Mouse (Mus musculus): ENCODE data around the gene Zfhx3. TPM values are rescaled to one million over a fixed set of nuclear protein-coding genes. Genes with fewer than 3 reads are reported as not detected.

Gene Zfhx3
- polyA plus RNA-seq, 1 experiment from 2014 or later, result 44.7 TPM

- Histone ChIP-seq H3K9ac (ENCODE audit: low read depth, low read length) (no peak overlapping the region), H3K4me2 (ENCODE audit: low read length) (no peak overlapping the region), H3K27me3 (ENCODE audit: control insufficient read depth, insufficient read depth, low read depth, low read length) (no peaks in the 10 kb centered on the region), H3K36me3 (ENCODE audit: control insufficient read depth, insufficient read depth, low read length) (peaks cover 11% of the 10 kb centered on the region; the same call in 1 of the 2 replicates), H3K9me3 (replicated peaks; ENCODE audit: control insufficient read depth, low read length, poor library complexity, severe bottlenecking) (no peaks in the 10 kb centered on the region), H3K4me3 (ENCODE audit: low read depth, low read length) (no peak overlapping the region), H3K4me1 (ENCODE audit: control insufficient read depth, insufficient read depth, low read length) (peaks cover 6% of the 10 kb centered on the region), H3K27ac (ENCODE audit: low read length) (no peak overlapping the region)
- no peak for ATAC-seq
- 67% methylated on average over 6 of the region's 6 CpGs for WGBS
Measured at GRCm38 (mm10) chr8:108803017-108803416, 860.6 kb downstream of the Zfhx3 start.

DNA sequence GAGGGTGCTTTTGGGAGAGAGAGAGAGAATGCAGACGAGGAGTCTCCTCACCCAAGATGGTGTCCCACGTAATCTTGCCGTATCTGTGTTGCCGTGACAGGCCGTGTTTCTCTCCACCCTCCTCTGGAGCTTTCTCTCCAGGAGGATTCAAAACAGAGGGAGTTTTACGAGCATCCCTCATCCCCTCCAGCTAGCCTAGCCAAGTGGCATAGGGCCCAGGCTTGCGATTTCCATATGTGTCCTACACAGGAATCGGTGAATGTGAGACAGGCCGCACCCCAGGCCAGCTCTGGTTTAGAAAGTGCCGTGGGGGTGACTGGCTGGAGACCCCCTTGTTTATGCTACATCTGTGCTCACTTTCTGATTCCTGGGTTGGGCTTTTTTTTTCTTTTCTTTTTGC lies 869.2 kb downstream of the Zfhx3 start:
- no peak overlapping the region for H3K4me3 ChIP-seq (ENCODE audit: low read depth, low read length)
- no peak overlapping the region for H3K27ac ChIP-seq (ENCODE audit: low read length)
- no peak overlapping the region for H3K9ac ChIP-seq (ENCODE audit: low read depth, low read length)
- H3K4me1 ChIP-seq (ENCODE audit: control insufficient read depth, insufficient read depth, low read length), result peaks cover 12% of the 10 kb centered on the region
- H3K27me3 ChIP-seq (ENCODE audit: control insufficient read depth, insufficient read depth, low read depth, low read length), result no peaks in the 10 kb centered on the region
- ATAC-seq, result no peak
- no peak overlapping the region for H3K4me2 ChIP-seq (ENCODE audit: low read length)
- H3K9me3 ChIP-seq (replicated peaks; ENCODE audit: control insufficient read depth, low read length, poor library complexity, severe bottlenecking), result no peaks in the 10 kb centered on the region
- WGBS, result 76% methylated on average over 10 of the region's 10 CpGs
- H3K36me3 ChIP-seq (ENCODE audit: control insufficient read depth, insufficient read depth, low read length), result no peaks in the 10 kb centered on the region

DNA sequence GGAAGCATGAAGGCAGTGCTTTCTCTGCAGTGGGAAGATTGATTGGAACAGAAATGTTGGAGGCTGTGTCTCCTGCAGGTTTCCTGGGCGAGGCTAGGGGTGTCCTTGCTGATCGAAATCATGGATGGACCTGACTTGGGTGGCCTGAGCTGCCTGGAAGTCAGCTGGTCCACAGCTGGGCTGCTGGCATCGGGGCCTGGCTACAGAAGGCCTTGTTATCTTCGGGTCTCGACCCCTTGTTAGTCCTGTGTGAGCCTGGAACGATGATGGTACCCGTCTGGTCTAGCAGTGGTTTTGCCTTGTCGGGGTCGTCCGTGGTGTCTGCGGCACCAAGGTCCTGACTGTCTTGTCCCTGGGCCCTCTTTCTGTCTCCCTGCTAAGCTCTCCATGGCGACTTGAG lies 870.9 kb downstream of the Zfhx3 start:
- WGBS, result 86% methylated on average over 12 of the region's 12 CpGs
- ATAC-seq, result no peak; the same call in 1 of the 2 replicates

DNA sequence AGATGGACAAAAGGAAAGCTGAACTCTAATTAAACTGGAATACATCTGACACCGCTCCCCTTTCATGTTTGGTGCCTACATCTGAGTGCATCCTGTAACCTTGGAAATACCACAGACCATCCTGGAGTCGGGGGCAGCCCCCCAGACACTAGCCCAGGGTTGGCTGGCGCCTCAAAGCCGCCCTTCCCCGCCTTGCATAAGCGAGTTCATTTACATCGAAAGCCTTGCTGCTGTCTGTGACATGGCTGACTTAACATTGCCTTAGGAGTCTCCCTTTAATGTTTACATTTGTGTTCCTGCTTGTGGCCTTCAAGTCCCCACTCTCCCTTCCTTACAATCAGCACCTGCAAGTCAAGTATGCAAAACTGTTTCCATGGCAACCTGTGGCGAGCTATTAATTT lies 876.8 kb downstream of the Zfhx3 start:
- no peak overlapping the region for H3K4me2 ChIP-seq (ENCODE audit: low read length)
- H3K9ac ChIP-seq (ENCODE audit: low read depth, low read length), result no peak overlapping the region
- H3K9me3 ChIP-seq (replicated peaks; ENCODE audit: control insufficient read depth, low read length, poor library complexity, severe bottlenecking), result no peaks in the 10 kb centered on the region
- WGBS, result 16% methylated on average over 8 of the region's 8 CpGs
- peaks cover 40% of the 10 kb centered on the region for H3K4me1 ChIP-seq (ENCODE audit: control insufficient read depth, insufficient read depth, low read length)
- no peak overlapping the region for H3K4me3 ChIP-seq (ENCODE audit: low read depth, low read length)
- H3K36me3 ChIP-seq (ENCODE audit: control insufficient read depth, insufficient read depth, low read length), result no peaks in the 10 kb centered on the region
- no peaks in the 10 kb centered on the region for H3K27me3 ChIP-seq (ENCODE audit: control insufficient read depth, insufficient read depth, low read depth, low read length)
- ATAC-seq, result no peak
- no peak overlapping the region for H3K27ac ChIP-seq (ENCODE audit: low read length)

More for the DNA sequence above, 870.9 kb downstream of the Zfhx3 start:
- H3K4me2 ChIP-seq (ENCODE audit: low read length), result no peak overlapping the region
- H3K36me3 ChIP-seq (ENCODE audit: control insufficient read depth, insufficient read depth, low read length), result no peaks in the 10 kb centered on the region
- no peak overlapping the region for H3K4me3 ChIP-seq (ENCODE audit: low read depth, low read length)
- H3K4me1 ChIP-seq (ENCODE audit: control insufficient read depth, insufficient read depth, low read length), result peaks cover 12% of the 10 kb centered on the region
- no peak overlapping the region for H3K27ac ChIP-seq (ENCODE audit: low read length)
- no peaks in the 10 kb centered on the region for H3K9me3 ChIP-seq (replicated peaks; ENCODE audit: control insufficient read depth, low read length, poor library complexity, severe bottlenecking)
- no peak overlapping the region for H3K9ac ChIP-seq (ENCODE audit: low read depth, low read length)
- H3K27me3 ChIP-seq (ENCODE audit: control insufficient read depth, insufficient read depth, low read depth, low read length), result no peaks in the 10 kb centered on the region

DNA sequence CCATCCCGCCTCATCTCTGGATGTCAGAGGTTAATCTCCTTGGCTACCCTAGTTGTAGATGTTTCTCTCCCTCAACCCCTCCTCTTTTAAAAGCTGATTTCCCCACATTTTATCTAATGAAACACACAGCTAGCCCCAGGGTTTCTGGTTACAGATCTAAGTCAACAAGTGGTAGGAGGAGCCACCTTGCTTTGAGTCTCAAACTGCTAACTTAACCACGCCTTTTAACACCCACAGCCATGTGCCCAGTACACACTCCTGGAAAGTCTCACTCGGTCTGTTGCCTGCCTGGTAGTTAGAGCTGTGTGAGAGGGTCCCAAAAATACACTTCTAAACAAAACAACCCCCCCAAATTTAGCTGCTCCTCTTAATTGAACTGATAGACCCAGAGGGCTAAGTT lies 877.4 kb downstream of the Zfhx3 start:
- Histone ChIP-seq H3K9ac (ENCODE audit: low read depth, low read length) (no peak overlapping the region), H3K36me3 (ENCODE audit: control insufficient read depth, insufficient read depth, low read length) (no peaks in the 10 kb centered on the region), H3K27me3 (ENCODE audit: control insufficient read depth, insufficient read depth, low read depth, low read length) (no peaks in the 10 kb centered on the region), H3K4me1 (ENCODE audit: control insufficient read depth, insufficient read depth, low read length) (peaks cover 40% of the 10 kb centered on the region), H3K4me2 (ENCODE audit: low read length) (0 out of 2 replicates have a peak overlapping the region, but pooled peaks have one; percentile 27), H3K9me3 (replicated peaks; ENCODE audit: control insufficient read depth, low read length, poor library complexity, severe bottlenecking) (no peaks in the 10 kb centered on the region), H3K4me3 (ENCODE audit: low read depth, low read length) (no peak overlapping the region), H3K27ac (ENCODE audit: low read length) (no peak overlapping the region)
- 6% methylated on average over 2 of the region's 3 CpGs for WGBS
- ATAC-seq, result no peak

DNA sequence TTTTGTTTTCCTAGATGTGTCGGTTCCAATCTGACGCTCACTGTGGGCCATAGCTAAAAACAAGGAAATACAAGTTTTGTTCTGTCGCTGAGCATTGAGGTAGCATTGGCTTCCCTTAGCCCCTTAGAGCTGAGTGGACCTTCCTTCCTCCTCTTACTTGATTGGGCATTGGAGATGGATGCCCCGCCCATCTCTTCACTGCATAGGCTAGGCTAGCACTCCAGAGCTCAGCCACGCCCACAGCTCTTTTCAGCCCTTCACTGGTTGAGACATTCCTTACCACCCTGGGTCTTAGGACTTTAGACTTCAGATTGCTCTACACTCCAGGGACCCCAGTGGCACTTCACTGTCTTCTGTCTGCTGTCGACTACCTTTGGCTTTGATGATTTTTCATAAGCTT lies 878.2 kb downstream of the Zfhx3 start:
- Histone ChIP-seq H3K4me3 (ENCODE audit: low read depth, low read length) (no peak overlapping the region), H3K9ac (ENCODE audit: low read depth, low read length) (no peak overlapping the region), H3K4me2 (ENCODE audit: low read length) (peak overlapping the region; percentile 27; the same call in 1 of the 2 replicates), H3K36me3 (ENCODE audit: control insufficient read depth, insufficient read depth, low read length) (no peaks in the 10 kb centered on the region), H3K9me3 (replicated peaks; ENCODE audit: control insufficient read depth, low read length, poor library complexity, severe bottlenecking) (no peaks in the 10 kb centered on the region), H3K4me1 (ENCODE audit: control insufficient read depth, insufficient read depth, low read length) (peaks cover 40% of the 10 kb centered on the region), H3K27ac (ENCODE audit: low read length) (no peak overlapping the region; the same call in 1 of the 2 replicates), H3K27me3 (ENCODE audit: control insufficient read depth, insufficient read depth, low read depth, low read length) (no peaks in the 10 kb centered on the region)
- WGBS, result 17% methylated on average over 6 of the region's 6 CpGs
- peak; percentile 49; the same call in 1 of the 2 replicates for ATAC-seq

GRCm38 (mm10) chr8:108822841-108823266 lies 880.4 kb downstream of the Zfhx3 start:
- 0 out of 2 replicates have a peak, but pooled peaks have one; percentile 37 for ATAC-seq
- Histone ChIP-seq H3K27ac (ENCODE audit: low read length) (no peak overlapping the region; the same call in 1 of the 2 replicates), H3K4me2 (ENCODE audit: low read length) (no peak overlapping the region; the same call in 1 of the 2 replicates), H3K9me3 (replicated peaks; ENCODE audit: control insufficient read depth, low read length, poor library complexity, severe bottlenecking) (no peaks in the 10 kb centered on the region), H3K4me1 (ENCODE audit: control insufficient read depth, insufficient read depth, low read length) (peaks cover 44% of the 10 kb centered on the region), H3K9ac (ENCODE audit: low read depth, low read length) (no peak overlapping the region), H3K36me3 (ENCODE audit: control insufficient read depth, insufficient read depth, low read length) (no peaks in the 10 kb centered on the region), H3K27me3 (ENCODE audit: control insufficient read depth, insufficient read depth, low read depth, low read length) (no peaks in the 10 kb centered on the region), H3K4me3 (ENCODE audit: low read depth, low read length) (no peak overlapping the region)
- 37% methylated on average over 15 of the region's 15 CpGs for WGBS

DNA sequence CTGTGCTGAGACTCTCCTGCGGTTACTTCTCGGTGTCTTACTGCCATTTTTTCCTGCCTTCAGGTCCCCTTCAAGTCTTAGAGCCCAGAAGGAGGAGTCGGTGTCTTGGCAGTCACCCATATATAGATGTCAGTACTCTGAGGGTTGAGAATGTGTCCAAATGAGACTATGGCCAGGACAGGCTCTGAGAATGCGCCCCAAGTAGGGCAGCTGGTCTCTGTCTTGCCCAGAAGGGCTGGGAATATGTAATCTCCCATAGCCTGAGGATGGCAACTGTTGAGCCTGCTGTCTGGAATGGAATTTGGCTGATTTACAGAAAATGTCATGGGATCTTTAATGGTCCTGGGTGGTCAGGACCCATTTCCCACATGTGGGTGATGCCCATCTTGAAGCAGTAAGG lies 881.6 kb downstream of the Zfhx3 start:
- no peak for ATAC-seq

DNA sequence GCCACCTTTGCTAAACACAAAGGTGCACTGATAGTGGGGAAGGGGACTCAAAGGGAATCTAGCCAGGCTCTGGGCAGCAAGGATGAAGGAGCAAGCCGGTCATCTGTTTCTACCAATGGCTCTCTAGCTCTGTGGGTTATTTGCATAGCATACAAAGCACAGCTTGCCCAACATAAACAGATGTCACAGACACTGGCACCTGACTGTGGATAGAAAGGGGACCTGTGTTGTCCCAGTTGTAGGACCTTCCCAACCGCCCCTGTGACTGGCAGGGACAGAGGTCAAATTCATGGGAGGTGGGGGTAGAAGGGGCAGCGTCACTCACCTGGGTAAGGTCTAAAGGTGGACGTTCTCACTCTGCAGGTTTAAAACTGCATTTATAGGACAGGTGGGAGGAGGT lies 884.0 kb downstream of the Zfhx3 start:
- Histone ChIP-seq H3K4me2 (ENCODE audit: low read length) (no peak overlapping the region), H3K36me3 (ENCODE audit: control insufficient read depth, insufficient read depth, low read length) (no peaks in the 10 kb centered on the region), H3K27me3 (ENCODE audit: control insufficient read depth, insufficient read depth, low read depth, low read length) (no peaks in the 10 kb centered on the region), H3K9ac (ENCODE audit: low read depth, low read length) (no peak overlapping the region), H3K9me3 (replicated peaks; ENCODE audit: control insufficient read depth, low read length, poor library complexity, severe bottlenecking) (no peaks in the 10 kb centered on the region), H3K4me1 (ENCODE audit: control insufficient read depth, insufficient read depth, low read length) (peaks cover 38% of the 10 kb centered on the region), H3K27ac (ENCODE audit: low read length) (no peak overlapping the region), H3K4me3 (ENCODE audit: low read depth, low read length) (no peak overlapping the region)
- ATAC-seq, result no peak
- 84% methylated on average over 4 of the region's 4 CpGs for WGBS

More for the DNA sequence above, 881.6 kb downstream of the Zfhx3 start:
- Histone ChIP-seq H3K27ac (ENCODE audit: low read length) (no peak overlapping the region), H3K4me3 (ENCODE audit: low read depth, low read length) (no peak overlapping the region), H3K4me1 (ENCODE audit: control insufficient read depth, insufficient read depth, low read length) (peaks cover 44% of the 10 kb centered on the region), H3K9ac (ENCODE audit: low read depth, low read length) (no peak overlapping the region), H3K36me3 (ENCODE audit: control insufficient read depth, insufficient read depth, low read length) (no peaks in the 10 kb centered on the region), H3K27me3 (ENCODE audit: control insufficient read depth, insufficient read depth, low read depth, low read length) (no peaks in the 10 kb centered on the region), H3K9me3 (replicated peaks; ENCODE audit: control insufficient read depth, low read length, poor library complexity, severe bottlenecking) (no peaks in the 10 kb centered on the region), H3K4me2 (ENCODE audit: low read length) (no peak overlapping the region)
- WGBS, result 98% methylated on average over 4 of the region's 4 CpGs

Measured in midbrain, embryonic 16.5 days (tissue).